Mouse (Mus musculus): ENCODE measurements around the gene Ankfy1.
"Not testable (repeated sequence)": the region's sequence is repeated elsewhere in the genome, so short reads cannot be mapped to it uniquely, and the experiment has no call there.

The Ankfy1 gene

GRCm38 (mm10) chr11:72723165-72723564, 33.4 kb downstream of the Ankfy1 start:
- DNase-seq (ENCODE audit: low spot score in 2 of 2) = no peak

GRCm38 (mm10) chr11:72723871-72724270, 34.1 kb downstream of the Ankfy1 start:
- no peak for DNase-seq (ENCODE audit: low spot score in 2 of 2)

GRCm38 (mm10) chr11:72726023-72726422, 36.2 kb downstream of the Ankfy1 start:
- DNase-seq (ENCODE audit: low spot score in 2 of 2) = no peak

- no peak for DNase-seq (ENCODE audit: low spot score in 2 of 2)
Measured at GRCm38 (mm10) chr11:72733736-72734135, 43.9 kb downstream of the Ankfy1 start.

GRCm38 (mm10) chr11:72734840-72735518, 45.2 kb downstream of the Ankfy1 start:
- no peak for DNase-seq (ENCODE audit: low spot score in 2 of 2)

- DNase-seq (ENCODE audit: low spot score in 2 of 2) = no peak
Measured at GRCm38 (mm10) chr11:72735519-72735860, 45.7 kb downstream of the Ankfy1 start.

- no peak for DNase-seq (ENCODE audit: low spot score in 2 of 2)
Measured at GRCm38 (mm10) chr11:72736320-72736719, 46.5 kb downstream of the Ankfy1 start.

GRCm38 (mm10) chr11:72737517-72737916, 47.7 kb downstream of the Ankfy1 start:
- not testable (repeated sequence) for DNase-seq (ENCODE audit: low spot score in 2 of 2)

GRCm38 (mm10) chr11:72739048-72739447, 49.2 kb downstream of the Ankfy1 start:
- DNase-seq (ENCODE audit: low spot score in 2 of 2) = peak; percentile 13 to 22

- DNase-seq (ENCODE audit: low spot score in 2 of 2) = no peak
Measured at GRCm38 (mm10) chr11:72751956-72752355, 62.1 kb downstream of the Ankfy1 start.

GRCm38 (mm10) chr11:72758316-72758715, 68.5 kb downstream of the Ankfy1 start:
- DNase-seq (ENCODE audit: low spot score in 2 of 2) = no peak

GRCm38 (mm10) chr11:72759581-72759980, 69.8 kb downstream of the Ankfy1 start:
- no peak for DNase-seq (ENCODE audit: low spot score in 2 of 2)

- no peak for DNase-seq (ENCODE audit: low spot score in 2 of 2)
Measured at GRCm38 (mm10) chr11:72760781-72761180, 71.0 kb downstream of the Ankfy1 start.

- peak; percentile 43 to 52 for DNase-seq (ENCODE audit: low spot score in 2 of 2)
Measured at GRCm38 (mm10) chr11:72764270-72764669, 74.5 kb downstream of the Ankfy1 start.

GRCm38 (mm10) chr11:72767716-72768115, 77.9 kb downstream of the Ankfy1 start:
- no peak for DNase-seq (ENCODE audit: low spot score in 2 of 2)

GRCm38 (mm10) chr11:72769061-72769460, 79.3 kb downstream of the Ankfy1 start:
- no peak for DNase-seq (ENCODE audit: low spot score in 2 of 2)

- no peak for DNase-seq (ENCODE audit: low spot score in 2 of 2)
Measured at GRCm38 (mm10) chr11:72770324-72770723, 80.5 kb downstream of the Ankfy1 start.

GRCm38 (mm10) chr11:72770816-72771215, 81.0 kb downstream of the Ankfy1 start:
- no peak for DNase-seq (ENCODE audit: low spot score in 2 of 2)

GRCm38 (mm10) chr11:72771461-72771860, 81.7 kb downstream of the Ankfy1 start:
- no peak for DNase-seq (ENCODE audit: low spot score in 2 of 2)

GRCm38 (mm10) chr11:72772611-72773010, 82.8 kb downstream of the Ankfy1 start:
- not testable (repeated sequence) for DNase-seq (ENCODE audit: low spot score in 2 of 2)

- no peak for DNase-seq (ENCODE audit: low spot score in 2 of 2)
Measured at GRCm38 (mm10) chr11:72778957-72779356, 89.2 kb downstream of the Ankfy1 start.

GRCm38 (mm10) chr11:72782103-72782502, 92.3 kb downstream of the Ankfy1 start:
- DNase-seq (ENCODE audit: low spot score in 2 of 2) = no peak

GRCm38 (mm10) chr11:72782503-72782902, 92.7 kb downstream of the Ankfy1 start:
- no peak for DNase-seq (ENCODE audit: low spot score in 2 of 2)

- DNase-seq (ENCODE audit: low spot score in 2 of 2) = no peak
Measured at GRCm38 (mm10) chr11:72792033-72792432, 102.2 kb downstream of the Ankfy1 start.

All from right cerebral cortex, adult 2 months (tissue).